Mouse (Mus musculus) limb, embryonic 12.5 days (tissue): Measurements from ENCODE around the gene Gng3. TPM values are rescaled to one million over a fixed set of nuclear protein-coding genes. Genes with fewer than 3 reads are reported as not detected.
"Not testable (repeated sequence)": the region's sequence is repeated elsewhere in the genome, so short reads cannot be mapped to it uniquely, and the experiment has no call there.

Experiments used
- ATAC-seq: fragments of 200-750 bp; cut with Nextera tagmentation; 2 replicates; pipeline ENCODE4 v1.8.0; 2017; ENCODE audit warnings: low read depth, moderate TSS enrichment; ENCODE audit not compliant: insufficient number of reproducible peaks, insufficient read depth, low FRiP score, low TSS enrichment
- H3K27ac ChIP-seq: fragments of 300-500 bp; sonication (generic); 2 replicates; pipeline ENCODE4 v1.5.1; 2016; ENCODE audit warnings: mild to moderate bottlenecking, moderate library complexity
- H3K27me3 ChIP-seq: fragments of 300-500 bp; sonication (generic); 2 replicates; pipeline ENCODE4 v1.6.1; 2016; ENCODE audit warnings: mild to moderate bottlenecking, moderate library complexity
- H3K36me3 ChIP-seq: fragments of 300-500 bp; sonication (generic); 2 replicates; pipeline ENCODE4 v1.6.1; 2016; ENCODE audit warnings: mild to moderate bottlenecking, moderate library complexity
- H3K4me1 ChIP-seq: fragments of 300-500 bp; sonication (generic); replicated peaks from 2 replicates; pipeline ENCODE4 v1.6.1; 2016
- H3K4me2 ChIP-seq: fragments of 300-500 bp; sonication (generic); 2 replicates; pipeline ENCODE4 v1.6.1; 2016; ENCODE audit warnings: mild to moderate bottlenecking, moderate library complexity
- H3K4me3 ChIP-seq: fragments of 300-500 bp; sonication (generic); replicated peaks from 2 replicates; pipeline ENCODE4 v1.5.1; 2016; ENCODE audit warnings: mild to moderate bottlenecking
- H3K9ac ChIP-seq: fragments of 300-500 bp; sonication (generic); replicated peaks from 2 replicates; pipeline ENCODE4 v1.6.1; 2016; ENCODE audit warnings: mild to moderate bottlenecking, moderate library complexity
- H3K9me3 ChIP-seq: fragments of 300-500 bp; sonication (generic); 2 replicates; pipeline ENCODE4 v1.6.1; 2016; ENCODE audit warnings: mild to moderate bottlenecking, moderate library complexity
- WGBS: fragments of 180-500 bp; shearing (Covaris S2); methylation state at CpG from one replicate; pipeline ENCODE4 v1.1.7; 2016; 5-methylcytosine and 5-hydroxymethylcytosine counted together
- polyA plus RNA-seq: library from polyadenylated mRNA; unstranded; fragments of >200 nt; fragmentation: Nextera tagmentation; extraction: Ambion mirVana; gene quantifications from 2 replicates; pipeline ENCODE4 v1.2.1, GENCODE M21; 2016

Gng3 gene
- polyA plus RNA-seq, 1 experiment from 2014 or later = 12.0 TPM

- Histone ChIP-seq H3K27me3 (no peaks in the 10 kb centered on the region), H3K36me3 (peaks cover 44% of the 10 kb centered on the region), H3K9ac (no peak overlapping the region), H3K4me3 (no peak overlapping the region), H3K27ac (no peak overlapping the region), H3K9me3 (no peaks in the 10 kb centered on the region), H3K4me1 (peaks cover 32% of the 10 kb centered on the region), H3K4me2 (no peak overlapping the region)
- WGBS = 88% methylated on average over 6 of the region's 6 CpGs
- ATAC-seq = no peak
Observed at GRCm38 (mm10) chr19:8842961-8843360, 4.0 kb upstream of the Gng3 start.

GRCm38 (mm10) chr19:8841012-8841411, 2.0 kb upstream of the Gng3 start:
- Histone ChIP-seq H3K4me3 (peak overlapping the region; percentile 44), H3K9ac (peak overlapping the region; percentile 67; the same call in 1 of the 2 replicates), H3K4me2 (peak overlapping the region; percentile 73), H3K4me1 (peaks cover 32% of the 10 kb centered on the region), H3K27ac (no peak overlapping the region), H3K9me3 (no peaks in the 10 kb centered on the region), H3K36me3 (peaks cover 29% of the 10 kb centered on the region), H3K27me3 (no peaks in the 10 kb centered on the region)
- ATAC-seq = no peak
- WGBS = 86% methylated on average over 7 of the region's 7 CpGs

GRCm38 (mm10) chr19:8839908-8840791, 1.2 kb upstream of the Gng3 start:
- ATAC-seq = no peak
- peak overlapping the region; percentile 73 for H3K4me2 ChIP-seq
- H3K36me3 ChIP-seq = peaks cover 31% of the 10 kb centered on the region
- 24% methylated on average over 29 of the region's 29 CpGs for WGBS
- peak overlapping the region; percentile 67 for H3K9ac ChIP-seq
- H3K27me3 ChIP-seq = no peaks in the 10 kb centered on the region
- 0 out of 2 replicates have a peak overlapping the region, but pooled peaks have one; percentile 20 for H3K27ac ChIP-seq
- peak overlapping the region; percentile 52 for H3K4me3 ChIP-seq
- H3K4me1 ChIP-seq = peaks cover 32% of the 10 kb centered on the region
- no peaks in the 10 kb centered on the region for H3K9me3 ChIP-seq

GRCm38 (mm10) chr19:8838041-8838730, 808 bp downstream of the Gng3 start:
- Histone ChIP-seq H3K27ac (peak overlapping the region; percentile 98), H3K4me1 (peaks cover 32% of the 10 kb centered on the region), H3K4me2 (peak overlapping the region; percentile 68), H3K27me3 (no peaks in the 10 kb centered on the region), H3K9me3 (no peaks in the 10 kb centered on the region), H3K36me3 (peaks cover 49% of the 10 kb centered on the region), H3K9ac (peak overlapping the region; percentile 76), H3K4me3 (peak overlapping the region; percentile 52)
- ATAC-seq = no peak
- 21% methylated on average over 15 of the region's 15 CpGs for WGBS

GRCm38 (mm10) chr19:8837251-8837791, 1.7 kb downstream of the Gng3 start, which contains the start of gene Bscl2:
TSS of gene Bscl2 (plus strand) at chr19:8837467.
- Histone ChIP-seq H3K4me2 (peak within 1 kb of the TSS; percentile 68), H3K27ac (peak within 1 kb of the TSS; percentile 98), H3K4me3 (peak within 1 kb of the TSS; percentile 52), H3K36me3 (peaks cover 50% of the 10 kb centered on the region), H3K9me3 (no peaks in the 10 kb centered on the region), H3K4me1 (peaks cover 32% of the 10 kb centered on the region), H3K9ac (peak within 1 kb of the TSS; percentile 76), H3K27me3 (no peaks in the 10 kb centered on the region)
- WGBS = under 1% methylated on average over 38 of the region's 38 CpGs
- ATAC-seq = peak; percentile 79

- Histone ChIP-seq H3K27ac (0 out of 2 replicates have a peak overlapping the region, but pooled peaks have one; percentile 98), H3K4me1 (peaks cover 32% of the 10 kb centered on the region), H3K36me3 (peaks cover 55% of the 10 kb centered on the region)
- not testable (repeated sequence) for H3K27me3 ChIP-seq, ATAC-seq, H3K9ac ChIP-seq, H3K4me3 ChIP-seq, H3K9me3 ChIP-seq, H3K4me2 ChIP-seq
- WGBS = 97% methylated on average over 10 of the region's 10 CpGs
Observed at GRCm38 (mm10) chr19:8836327-8836726, 2.7 kb downstream of the Gng3 start.

GRCm38 (mm10) chr19:8832971-8833370, 6.0 kb downstream of the Gng3 start:
- Histone ChIP-seq H3K4me3 (no peak overlapping the region), H3K4me2 (no peak overlapping the region), H3K4me1 (peaks cover under 1% of the 10 kb centered on the region; the same call in 1 of the 2 replicates), H3K9ac (no peak overlapping the region), H3K9me3 (no peaks in the 10 kb centered on the region), H3K36me3 (peaks cover 84% of the 10 kb centered on the region), H3K27ac (no peak overlapping the region), H3K27me3 (no peaks in the 10 kb centered on the region)
- ATAC-seq = no peak
- 93% methylated on average over 4 of the region's 4 CpGs for WGBS

- no peaks in the 10 kb centered on the region for H3K9me3 ChIP-seq
- no peak overlapping the region for H3K27ac ChIP-seq
- no peak overlapping the region for H3K4me3 ChIP-seq
- 87% methylated on average over 11 of the region's 11 CpGs for WGBS
- peaks cover 99% of the 10 kb centered on the region for H3K36me3 ChIP-seq
- ATAC-seq = no peak
- H3K27me3 ChIP-seq = no peaks in the 10 kb centered on the region
- H3K4me2 ChIP-seq = no peak overlapping the region
- no peak overlapping the region for H3K9ac ChIP-seq
- no peaks in the 10 kb centered on the region for H3K4me1 ChIP-seq
Observed at GRCm38 (mm10) chr19:8831262-8831661, 7.7 kb downstream of the Gng3 start.

GRCm38 (mm10) chr19:8830664-8831063, 8.3 kb downstream of the Gng3 start:
- peaks cover 100% of the 10 kb centered on the region for H3K36me3 ChIP-seq
- no peak overlapping the region for H3K4me3 ChIP-seq
- no peak overlapping the region for H3K4me2 ChIP-seq
- H3K4me1 ChIP-seq = no peaks in the 10 kb centered on the region
- no peaks in the 10 kb centered on the region for H3K27me3 ChIP-seq
- no peak overlapping the region for H3K9ac ChIP-seq
- no peak for ATAC-seq
- no peaks in the 10 kb centered on the region for H3K9me3 ChIP-seq
- WGBS = 94% methylated on average over 8 of the region's 8 CpGs
- H3K27ac ChIP-seq = no peak overlapping the region

GRCm38 (mm10) chr19:8829660-8830059, 9.3 kb downstream of the Gng3 start, which contains the start of gene AC129217.1:
TSS of gene AC129217.1 (plus strand) at chr19:8829773.
- Histone ChIP-seq H3K4me3 (no peak within 1 kb of the TSS), H3K27me3 (no peaks in the 10 kb centered on the region), H3K9me3 (no peaks in the 10 kb centered on the region), H3K27ac (no peak within 1 kb of the TSS), H3K9ac (no peak within 1 kb of the TSS), H3K4me1 (no peaks in the 10 kb centered on the region), H3K36me3 (peaks cover 99% of the 10 kb centered on the region), H3K4me2 (no peak within 1 kb of the TSS)
- ATAC-seq = no peak
- 95% methylated on average over 8 of the region's 8 CpGs for WGBS

- 87% methylated on average over 8 of the region's 8 CpGs for WGBS
- Histone ChIP-seq H3K27me3 (no peaks in the 10 kb centered on the region), H3K4me2 (peak overlapping the region; percentile 99), H3K9ac (0 out of 2 replicates have a peak overlapping the region, but pooled peaks have one; percentile 0), H3K27ac (no peak overlapping the region), H3K36me3 (peaks cover 50% of the 10 kb centered on the region), H3K4me1 (peaks cover 26% of the 10 kb centered on the region), H3K9me3 (no peaks in the 10 kb centered on the region), H3K4me3 (peak overlapping the region; percentile 100)
- no peak for ATAC-seq
Observed at GRCm38 (mm10) chr19:8822696-8823095, 16.3 kb downstream of the Gng3 start.
